Mouse (Mus musculus) myocyte (in vitro differentiated cells): ENCODE data around the gene Dact2.

Experiments used
- MYOG ChIP-seq, 3 experiments: IDR thresholded peaks; one replicate each; pipeline ENCODE4 v1.6.1; 2011; ENCODE audit warnings: control low read depth in 2 of 3, low read depth in 2 of 3, mild to moderate bottlenecking in 2 of 3; ENCODE audit not compliant: insufficient read length in 2 of 3, control insufficient read depth in 1 of 3, insufficient read depth in 1 of 3
- POLR2A ChIP-seq: IDR thresholded peaks from one replicate; pipeline ENCODE4 v1.6.1; 2011; ENCODE audit warnings: low read depth, mild to moderate bottlenecking, control low read depth, moderate library complexity; ENCODE audit not compliant: insufficient read length
- POLR2AphosphoS2 ChIP-seq: IDR thresholded peaks from one replicate; pipeline ENCODE4 v1.6.1; 2011; ENCODE audit warnings: low read depth, control low read depth; ENCODE audit not compliant: insufficient read length

- TF ChIP-seq MYOG (IDR thresholded peaks at IDR 0.05; ENCODE audit: control insufficient read depth in 1 of 3, insufficient read depth in 1 of 3, insufficient read length in 2 of 3, low read depth in 2 of 3) (no peak), POLR2AphosphoS2 (no peak), POLR2A (no peak)
These were observed 33.1 kb downstream of the Dact2 start for GRCm38 (mm10) chr17:14170961-14171479.
